Mouse (Mus musculus) A20 (cell line): ENCODE measurements around the gene Olfr391-ps.

ENCODE experiments used
- DNase-seq: peaks from one replicate; pipeline ENCODE4 v3.0.0-alpha.2; 2011; ENCODE audit warnings: low read depth, low spot score

The Olfr391-ps gene

DNA sequence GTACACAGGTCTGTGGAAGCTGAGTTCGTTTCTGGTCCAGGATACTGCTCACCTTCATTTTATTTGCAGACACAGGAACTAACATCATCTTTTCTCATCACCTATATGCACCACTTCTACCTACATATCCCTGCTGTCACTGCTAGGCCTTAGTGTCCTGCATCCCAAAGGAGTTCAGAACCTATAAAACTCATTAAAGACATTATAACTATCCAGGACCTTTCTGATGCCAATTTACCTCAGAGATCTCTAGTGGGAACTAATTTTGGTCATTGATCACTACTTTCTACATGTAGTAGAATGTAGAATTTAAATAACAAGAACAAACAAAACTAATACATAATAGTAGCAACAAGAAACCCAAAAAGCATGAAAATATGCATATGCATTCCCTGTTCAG lies at the start of gene Olfr391-ps:
Gene Olfr391-ps, minus strand, starts transcription at position 101 of the 400 bp plus-strand sequence.
- DNase-seq, result no peak

- no peak for DNase-seq
These were observed 48.5 kb upstream of the Olfr391-ps start, which contains the start of gene Olfr393 for GRCm38 (mm10) chr11:73851354-73851753. Olfr393 (minus strand) TSS chr11:73851454.

DNA sequence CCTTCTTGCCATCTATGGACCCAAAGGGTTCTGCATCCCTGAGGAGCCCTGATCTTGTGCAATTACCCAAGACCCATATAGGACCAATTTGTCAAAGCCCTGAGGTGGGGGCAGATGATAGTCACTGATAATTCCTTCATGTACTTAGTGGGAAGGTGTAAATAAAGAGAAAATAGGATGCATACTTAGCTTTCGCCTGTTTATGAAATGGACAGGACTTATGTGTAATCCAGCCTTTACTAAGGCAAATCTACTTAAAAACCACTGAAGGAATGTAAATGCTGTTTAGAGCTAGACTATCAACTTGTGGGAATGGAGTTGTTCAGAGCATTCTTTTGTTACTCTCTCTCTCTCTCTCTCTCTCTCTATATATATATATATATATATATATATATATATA lies 14.1 kb upstream of the Olfr391-ps start, which contains the start of gene Olfr392:
Gene Olfr392, minus strand, starts transcription at position 101 of the 400 bp plus-strand sequence.
- DNase-seq, result no peak

- no peak for DNase-seq
These were observed 20.2 kb downstream of the Olfr391-ps start, which contains the start of gene Olfr390 for GRCm38 (mm10) chr11:73782664-73783063. Olfr390 (plus strand) TSS chr11:73782964.

DNA sequence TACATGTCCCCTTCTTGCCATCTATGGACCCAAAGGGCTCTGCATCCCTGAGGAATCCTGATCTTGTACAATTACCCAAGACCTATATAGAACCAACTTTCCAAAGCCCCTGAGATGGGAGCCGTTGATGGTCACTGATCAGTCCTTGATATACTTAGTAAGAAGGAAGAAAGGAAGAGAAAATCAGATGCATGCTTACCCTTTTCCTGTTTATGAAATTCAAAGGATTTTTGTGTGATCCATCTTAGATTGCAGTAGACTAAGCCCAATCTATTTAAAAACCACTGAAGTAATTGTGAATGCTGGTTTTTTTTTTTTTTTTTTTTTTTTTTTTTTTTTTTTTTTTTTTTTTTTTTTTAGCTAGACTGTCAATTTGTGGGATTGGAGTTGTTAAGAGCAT lies 22.2 kb downstream of the Olfr391-ps start, which contains the start of gene Olfr389:
Gene Olfr389, minus strand, starts transcription at position 101 of the 400 bp plus-strand sequence.
- no peak for DNase-seq

GRCm38 (mm10) chr11:73759115-73759514 lies 43.7 kb downstream of the Olfr391-ps start:
- DNase-seq, result no peak
